8 mouse cellular contexts compared by ENCODE assay signal in genomic region chr2:165880501-165881182, GRCm38 (mm10). TPM values are rescaled to one million over a fixed set of nuclear protein-coding genes. Genes with fewer than 3 reads are reported as not detected.
DNase-seq lines count a peak whose midpoint lies in the region; ATAC-seq and TF ChIP-seq lines count a peak whose summit lies in the region.

No protein-coding gene starts in this region.

- H3K4me1 ChIP-seq in ES-Bruce4 (ENCODE audit: control insufficient read depth, insufficient read depth, low read length): peaks cover 8% of the 10 kb centered on the region
- H3K4me1 ChIP-seq in forebrain, embryonic 11.5 days (replicated peaks; ENCODE audit: control insufficient read depth, insufficient read depth, low read length): peaks cover 84% of the 10 kb centered on the region

- no peak for TF ChIP-seq CTCF in ES-Bruce4 (IDR thresholded peaks at IDR 0.05; ENCODE audit: low read depth, low read length)
- no peak for TF ChIP-seq CTCF in brain, embryonic 14.5 days (IDR thresholded peaks at IDR 0.05; ENCODE audit: borderline replicate concordance, extremely low read depth, insufficient read depth, insufficient read length)

- peak overlapping the region; percentile 72 for H3K4me2 ChIP-seq in forebrain, embryonic 11.5 days (ENCODE audit: low read depth, low read length, severe bottlenecking)

- no peaks in the 10 kb centered on the region; the same call in 1 of the 2 replicates for H3K36me3 ChIP-seq in ES-Bruce4 (ENCODE audit: control insufficient read depth, insufficient read depth, low read length, poor library complexity, severe bottlenecking)
- H3K36me3 ChIP-seq in forebrain, embryonic 11.5 days (ENCODE audit: control insufficient read depth, insufficient read depth, low read length): no peaks in the 10 kb centered on the region; the same call in 1 of the 2 replicates

- peak overlapping the region; percentile 82 for H3K27ac ChIP-seq in ES-Bruce4 (ENCODE audit: insufficient read depth, low read length)
- peak overlapping the region; percentile 100 for H3K27ac ChIP-seq in forebrain, embryonic 11.5 days (ENCODE audit: low read depth, low read length)

- TF ChIP-seq EP300 in ES-Bruce4 (IDR thresholded peaks at IDR 0.05; ENCODE audit: insufficient read depth, low read depth, low read length): peak; percentile 68; the same call in 1 of the 2 replicates

- ATAC-seq in forebrain, embryonic 11.5 days (replicated peaks; ENCODE audit: low FRiP score): peak; percentile 20; the same call in 1 of the 2 replicates

- H3K9me3 ChIP-seq in ES-Bruce4 (replicated peaks; ENCODE audit: control insufficient read depth, insufficient read depth, low read length, poor library complexity, severe bottlenecking): no peaks in the 10 kb centered on the region
- H3K9me3 ChIP-seq in forebrain, embryonic 11.5 days (ENCODE audit: control insufficient read depth, low read length): no peaks in the 10 kb centered on the region

- intact Hi-C loops in heart, postnatal 14 days (cut with DNase I): no loop called here

- no peaks in the 10 kb centered on the region for H3K27me3 ChIP-seq in ES-Bruce4 (ENCODE audit: control insufficient read depth, insufficient read depth, low read length, poor library complexity, severe bottlenecking)
- no peaks in the 10 kb centered on the region for H3K27me3 ChIP-seq in forebrain, embryonic 11.5 days (ENCODE audit: control insufficient read depth, insufficient read depth, low read length)

- H3K9ac ChIP-seq in ES-Bruce4 (ENCODE audit: low read depth, poor library complexity, severe bottlenecking): peak overlapping the region; percentile 91
- H3K9ac ChIP-seq in forebrain, embryonic 11.5 days (ENCODE audit: low read length): peak overlapping the region; percentile 68

- TF ChIP-seq POLR2A in ES-Bruce4 (IDR thresholded peaks at IDR 0.05; ENCODE audit: insufficient read depth, low read length): no peak
- no peak for TF ChIP-seq POLR2A in brain, embryonic 14.5 days (IDR thresholded peaks at IDR 0.05; ENCODE audit: borderline replicate concordance, extremely low read depth, insufficient read depth, insufficient read length, poor library complexity, severe bottlenecking)

- 7% methylated on average over 15 of the region's 15 CpGs for WGBS in forebrain, embryonic 11.5 days

- H3K4me3 ChIP-seq in ES-Bruce4 (ENCODE audit: low read depth, low read length): peak overlapping the region; percentile 18
- peak overlapping the region; percentile 14; the same call in 1 of the 2 replicates for H3K4me3 ChIP-seq in forebrain, embryonic 11.5 days (ENCODE audit: low read depth, low read length)

- DNase-seq in brain, embryonic 14.5 days (ENCODE audit: low read depth): peak; percentile 91
- DNase-seq in forebrain, embryonic 11.5 days (ENCODE audit: low spot score): peak; percentile 83
- DNase-seq in heart, postnatal 14 days: peak; percentile 80 to 87
- DNase-seq in kidney, postnatal 36 days: peak; percentile 94 to 95
- peak; percentile 82 for DNase-seq in lung, postnatal 36 days
- DNase-seq in testis, postnatal 14 days (ENCODE audit: low spot score): peak; percentile 49
- no peak for DNase-seq in frontal cortex, postnatal 14 days (ENCODE audit: low spot score in 2 of 2)

RNA-seq across cellular contexts. Expression of gene Zmynd8, which starts 18.2 kb away (rescaled TPM):
- polyA plus RNA-seq in ES-Bruce4 (2011; ENCODE audit: insufficient read depth, insufficient read length, low read depth, missing spikeins): 231 and 237 TPM in 2 replicates
- 49.7 and 75.8 TPM in 2 replicates for polyA plus RNA-seq in brain, embryonic 14.5 days (2012; rRNA removed)
- polyA plus RNA-seq in forebrain, embryonic 11.5 days (2014; fragmentation: Nextera tagmentation; extraction: Ambion mirVana): 54.3 and 61.5 TPM in 2 replicates
- total RNA-seq in heart, postnatal 14 days (2021): 10 to 100 TPM; 52.0 to 52.5 TPM

Comparison
In these comparisons a context has a peak if more than half of its experiments do, and no peak if none do; other contexts are left out.
1. DNase-seq: peak in brain, embryonic 14.5 days (single experiment), forebrain, embryonic 11.5 days (single experiment), heart, postnatal 14 days (2 of 2), kidney, postnatal 36 days (2 of 2), lung, postnatal 36 days (single experiment) and testis, postnatal 14 days (single experiment); none in frontal cortex, postnatal 14 days (0 of 2).